12 mouse cellular contexts compared by ENCODE assay signal in the genomic region with DNA sequence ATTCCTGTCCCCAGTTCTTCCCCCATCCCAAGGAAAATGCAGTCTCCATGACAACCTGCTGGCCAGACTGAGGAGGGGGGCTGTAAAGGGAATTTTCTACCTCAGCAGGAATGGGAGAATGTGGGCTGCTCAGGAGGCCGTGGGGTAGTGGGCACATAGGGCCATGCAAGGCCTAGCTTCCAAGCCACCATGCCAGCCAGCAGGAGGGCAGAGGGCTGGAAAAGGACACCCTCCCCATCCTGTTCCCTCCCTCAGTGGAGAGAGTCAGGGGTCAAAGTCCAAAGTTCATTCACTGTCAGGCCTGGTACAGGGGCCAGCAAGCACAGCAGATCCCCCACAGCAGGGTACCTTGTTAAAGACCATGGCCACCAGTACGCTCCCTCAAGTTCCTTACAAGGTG. TPM values are rescaled to one million over a fixed set of nuclear protein-coding genes. Genes with fewer than 3 reads are reported as not detected.
A peak's percentile ranks its signal among the peaks of the same experiment; 100 is the strongest.
DNase-seq lines count a peak whose midpoint lies in the region; ATAC-seq and TF ChIP-seq lines count a peak whose summit lies in the region.
"Had no signal": no experiment of that assay in that cellular context is flagged by ENCODE, and none has a peak within 500 bp of the region (broad histone marks: within the 10 kb centered on the region; RNA-seq: fewer than 3 reads in every experiment).

Aspdh (plus strand) TSS at position 281 of the 400 bp plus-strand sequence.

- no peak within 1 kb of the TSS for H3K27ac ChIP-seq in intestine, embryonic 16.5 days (ENCODE audit: low read length)
- H3K27ac ChIP-seq in intestine, embryonic 15.5 days = no peak within 1 kb of the TSS
- peak within 1 kb of the TSS; percentile 97 for H3K27ac ChIP-seq in hindbrain, embryonic 15.5 days (replicated peaks)
- H3K27ac ChIP-seq in liver, postnatal 0 days (ENCODE audit: low read depth) = peak within 1 kb of the TSS; percentile 66
- H3K27ac ChIP-seq: embryonic facial prominence, embryonic 12.5 days; limb, embryonic 12.5 days had no signal

- DNase-seq in cerebellum, postnatal 10 days = peak; percentile 64 to 67
- DNase-seq in liver, postnatal 0 days = peak; percentile 40
- no peak for DNase-seq in adrenal gland, postnatal 36 days
- DNase-seq in frontal cortex, postnatal 25 days (ENCODE audit: low spot score in 2 of 2) = no peak
- no peak for DNase-seq in embryo, embryonic 10 days (ENCODE audit: low spot score)

- no peak for TF ChIP-seq EP300 in liver, postnatal 0 days (IDR thresholded peaks at IDR 0.05; ENCODE audit: low read depth)

- 0 out of 2 replicates have a peak within 1 kb of the TSS, but pooled peaks have one; percentile 10 for H3K9ac ChIP-seq in intestine, embryonic 16.5 days (ENCODE audit: low read depth, low read length)
- H3K9ac ChIP-seq in intestine, embryonic 15.5 days = no peak within 1 kb of the TSS
- 0 out of 2 replicates have a peak within 1 kb of the TSS, but pooled peaks have one; percentile 2 for H3K9ac ChIP-seq in hindbrain, embryonic 15.5 days
- peak within 1 kb of the TSS; percentile 50 for H3K9ac ChIP-seq in liver, postnatal 0 days (replicated peaks)
- H3K9ac ChIP-seq: embryonic facial prominence, embryonic 12.5 days; limb, embryonic 12.5 days had no signal

- TF ChIP-seq CTCF in liver, postnatal 0 days (IDR thresholded peaks at IDR 0.05; ENCODE audit: low read depth) = no peak

- H3K4me3 ChIP-seq in intestine, embryonic 16.5 days (ENCODE audit: low read length) = no peak within 1 kb of the TSS
- no peak within 1 kb of the TSS for H3K4me3 ChIP-seq in intestine, embryonic 15.5 days (replicated peaks)
- no peak within 1 kb of the TSS for H3K4me3 ChIP-seq in hindbrain, embryonic 15.5 days
- H3K4me3 ChIP-seq in liver, postnatal 0 days (ENCODE audit: low read depth, low read length) = peak within 1 kb of the TSS; percentile 26
- H3K4me3 ChIP-seq: embryonic facial prominence, embryonic 12.5 days; limb, embryonic 12.5 days had no signal

- ATAC-seq in intestine, embryonic 16.5 days = no peak
- ATAC-seq in intestine, embryonic 15.5 days = no peak
- ATAC-seq in hindbrain, embryonic 15.5 days (ENCODE audit: low FRiP score, low read depth) = no peak
- ATAC-seq in liver, postnatal 0 days = peak; percentile 9; the same call in 1 of the 2 replicates

- H3K4me2 ChIP-seq in intestine, embryonic 16.5 days (ENCODE audit: low read depth, low read length) = peak within 1 kb of the TSS; percentile 2; the same call in 1 of the 2 replicates
- no peak within 1 kb of the TSS for H3K4me2 ChIP-seq in intestine, embryonic 15.5 days (replicated peaks)
- no peak within 1 kb of the TSS for H3K4me2 ChIP-seq in hindbrain, embryonic 15.5 days
- H3K4me2 ChIP-seq in liver, postnatal 0 days (ENCODE audit: low read depth, low read length) = peak within 1 kb of the TSS; percentile 65
- H3K4me2 ChIP-seq: embryonic facial prominence, embryonic 12.5 days; limb, embryonic 12.5 days had no signal

- WGBS in intestine, embryonic 16.5 days = 67% methylated on average over 2 of the region's 2 CpGs
- 64% methylated on average over 2 of the region's 2 CpGs for WGBS in intestine, embryonic 15.5 days
- 36% methylated on average over 2 of the region's 2 CpGs for WGBS in hindbrain, embryonic 15.5 days
- 67% methylated on average over 2 of the region's 2 CpGs for WGBS in liver, postnatal 0 days (ENCODE audit: insufficient replicate concordance)

- peaks cover 36% of the 10 kb centered on the region for H3K27me3 ChIP-seq in intestine, embryonic 16.5 days (replicated peaks; ENCODE audit: control insufficient read depth, insufficient read depth, low read length)
- H3K27me3 ChIP-seq in intestine, embryonic 15.5 days (replicated peaks) = peaks cover 46% of the 10 kb centered on the region
- H3K27me3 ChIP-seq in hindbrain, embryonic 15.5 days = no peaks in the 10 kb centered on the region
- H3K27me3 ChIP-seq in liver, postnatal 0 days (ENCODE audit: insufficient read depth, low read length) = peaks cover 42% of the 10 kb centered on the region

- H3K9me3 ChIP-seq in intestine, embryonic 16.5 days (ENCODE audit: control insufficient read depth, low read length) = no peaks in the 10 kb centered on the region
- no peaks in the 10 kb centered on the region for H3K9me3 ChIP-seq in intestine, embryonic 15.5 days
- no peaks in the 10 kb centered on the region for H3K9me3 ChIP-seq in hindbrain, embryonic 15.5 days
- H3K9me3 ChIP-seq in liver, postnatal 0 days (ENCODE audit: low read length) = no peaks in the 10 kb centered on the region
- H3K9me3 ChIP-seq: embryonic facial prominence, embryonic 12.5 days; limb, embryonic 12.5 days had no signal

- H3K4me1 ChIP-seq in intestine, embryonic 16.5 days (ENCODE audit: control insufficient read depth, insufficient read depth, low read length) = peaks cover 20% of the 10 kb centered on the region
- H3K4me1 ChIP-seq in intestine, embryonic 15.5 days (replicated peaks) = peaks cover 17% of the 10 kb centered on the region
- peaks cover 64% of the 10 kb centered on the region for H3K4me1 ChIP-seq in hindbrain, embryonic 15.5 days (replicated peaks)
- H3K4me1 ChIP-seq in liver, postnatal 0 days (ENCODE audit: insufficient read depth) = peaks cover 28% of the 10 kb centered on the region

- H3K36me3 ChIP-seq in intestine, embryonic 16.5 days (ENCODE audit: control insufficient read depth, insufficient read depth, low read length) = no peaks in the 10 kb centered on the region
- H3K36me3 ChIP-seq in intestine, embryonic 15.5 days = no peaks in the 10 kb centered on the region
- H3K36me3 ChIP-seq in hindbrain, embryonic 15.5 days = peaks cover 29% of the 10 kb centered on the region
- no peaks in the 10 kb centered on the region for H3K36me3 ChIP-seq in liver, postnatal 0 days (replicated peaks; ENCODE audit: insufficient read depth, low read length)
- H3K36me3 ChIP-seq: limb, embryonic 12.5 days had no signal

RNA-seq across cellular contexts. Expression of gene Aspdh, which starts in this region (rescaled TPM):
- polyA plus RNA-seq in intestine, embryonic 16.5 days (2015; fragmentation: Nextera tagmentation; extraction: Ambion mirVana) = 2.3 and 2.4 TPM in 2 replicates
- 0.70 and 1.2 TPM in 2 replicates for polyA plus RNA-seq in intestine, embryonic 15.5 days (2015; fragmentation: Nextera tagmentation; extraction: Ambion mirVana)
- 3.7 and 5.0 TPM in 2 replicates for polyA plus RNA-seq in hindbrain, embryonic 15.5 days (2015; fragmentation: Nextera tagmentation; extraction: Ambion mirVana)
- polyA plus RNA-seq in liver, postnatal 0 days (2015; fragmentation: Nextera tagmentation; extraction: Ambion mirVana) = 38.9 and 44.3 TPM in 2 replicates
- under 1 TPM in 1 of 2 experiments, not detected in 1; 0.63 TPM for total RNA-seq in adrenal gland, postnatal 36 days (2021)
- total RNA-seq: MEL had no signal
- polyA plus RNA-seq: spleen, adult 2 months had no signal

Comparison
In these comparisons a context has a peak if more than half of its experiments do, and no peak if none do; other contexts are left out.
1. H3K4me2 ChIP-seq: peak in intestine, embryonic 16.5 days (single experiment) and liver, postnatal 0 days (single experiment); none in intestine, embryonic 15.5 days (single experiment) and hindbrain, embryonic 15.5 days (single experiment).
2. H3K27ac ChIP-seq: peak in hindbrain, embryonic 15.5 days (single experiment) and liver, postnatal 0 days (single experiment); none in intestine, embryonic 16.5 days (single experiment) and intestine, embryonic 15.5 days (single experiment).
3. DNase-seq: peak in cerebellum, postnatal 10 days (2 of 2) and liver, postnatal 0 days (single experiment); none in adrenal gland, postnatal 36 days (0 of 2), frontal cortex, postnatal 25 days (0 of 2) and embryo, embryonic 10 days (single experiment).